Mouse (Mus musculus) MEL (cell line): ENCODE data around the gene Atp13a1.

Experiments
- BHLHE40 ChIP-seq: IDR thresholded peaks from 2 replicates; pipeline ENCODE4 v1.6.1; 2012; ENCODE audit warnings: low read depth, mild to moderate bottlenecking, inconsistent platforms, low read length, improper control_type of control experiment, borderline replicate concordance
- CTCF ChIP-seq, 3 experiments: IDR thresholded peaks in 2 of 3; conservative IDR thresholded peaks in 1 of 3; 2 replicates each; pipeline ENCODE4 v1.5.1; 2011 to 2012; ENCODE audit warnings: low read length in 3 of 3, low read depth in 2 of 3, mild to moderate bottlenecking in 2 of 3, improper control_type of control experiment in 1 of 3, inconsistent platforms in 1 of 3, mixed read lengths in 1 of 3, moderate library complexity in 1 of 3; ENCODE audit not compliant: control insufficient read depth in 1 of 3, insufficient read depth in 1 of 3, poor library complexity in 1 of 3, severe bottlenecking in 1 of 3
- E2F4 ChIP-seq: IDR thresholded peaks from 2 replicates; pipeline ENCODE4 v1.6.1; 2011; ENCODE audit warnings: low read depth, low read length, improper control_type of control experiment, borderline replicate concordance
- ELF1 ChIP-seq: IDR thresholded peaks from 2 replicates; pipeline ENCODE4 v1.6.1; 2014; ENCODE audit warnings: low read depth, mild to moderate bottlenecking, inconsistent platforms, low read length, improper control_type of control experiment, moderate library complexity
- EP300 ChIP-seq, 2 experiments: IDR thresholded peaks; 2 replicates each; pipeline ENCODE4 v1.6.1; 2011; ENCODE audit warnings: improper control_type of control experiment in 2 of 2, low read length in 2 of 2, low read depth in 1 of 2, mild to moderate bottlenecking in 1 of 2
- KAT2A ChIP-seq: conservative IDR thresholded peaks from 2 replicates; pipeline ENCODE4 v1.6.1; 2012; ENCODE audit warnings: low read depth, low read length, improper control_type of control experiment, inconsistent platforms
- MAX ChIP-seq: IDR thresholded peaks from 2 replicates; pipeline ENCODE4 v1.6.1; 2011; ENCODE audit warnings: low read length, improper control_type of control experiment
- MAZ ChIP-seq: IDR thresholded peaks from 2 replicates; pipeline ENCODE4 v1.6.1; 2012; ENCODE audit warnings: low read depth, mild to moderate bottlenecking, inconsistent platforms, low read length, improper control_type of control experiment
- POLR2A ChIP-seq, 2 experiments: IDR thresholded peaks; 2 replicates each; pipeline ENCODE4 v1.6.1; 2011 to 2012; ENCODE audit warnings: low read length in 2 of 2, mild to moderate bottlenecking in 2 of 2, control low read depth in 1 of 2, improper control_type of control experiment in 1 of 2, low read depth in 1 of 2, moderate library complexity in 1 of 2; ENCODE audit not compliant: control insufficient read depth in 1 of 2, insufficient read depth in 1 of 2, poor library complexity in 1 of 2
- USF1 ChIP-seq: IDR thresholded peaks from 2 replicates; pipeline ENCODE4 v1.6.1; 2014; ENCODE audit warnings: low read depth, mild to moderate bottlenecking, inconsistent platforms, low read length, improper control_type of control experiment, moderate library complexity
- ZMIZ1 ChIP-seq: IDR thresholded peaks from 2 replicates; pipeline ENCODE4 v1.6.1; 2012; ENCODE audit warnings: low read depth, mild to moderate bottlenecking, inconsistent platforms, low read length, improper control_type of control experiment, moderate library complexity

GRCm38 (mm10) chr8:69771221-69771620, 19.7 kb upstream of the Atp13a1 start:
- TF ChIP-seq USF1 (no peak), EP300 (IDR thresholded peaks at IDR 0.05; ENCODE audit: low read depth in 1 of 2, low read length in 2 of 2) (no peak), ZMIZ1 (no peak), KAT2A (no peak), CTCF (IDR thresholded peaks at IDR 0.05 in 2 of 3, conservative IDR thresholded peaks at IDR 0.05 in 1 of 3; ENCODE audit: control insufficient read depth in 1 of 3, insufficient read depth in 1 of 3, low read depth in 2 of 3, low read length in 3 of 3, poor library complexity in 1 of 3, severe bottlenecking in 1 of 3) (no peak), E2F4 (no peak), POLR2A (IDR thresholded peaks at IDR 0.05; ENCODE audit: control insufficient read depth in 1 of 2, insufficient read depth in 1 of 2, low read depth in 1 of 2, low read length in 2 of 2, poor library complexity in 1 of 2) (no peak), MAX (no peak), MAZ (no peak), BHLHE40 (no peak), ELF1 (no peak)
